Mouse (Mus musculus) large intestine, adult 2 months (tissue): ENCODE data around the gene Gm15080. TPM values are rescaled to one million over a fixed set of nuclear protein-coding genes. Genes with fewer than 3 reads are reported as not detected.
"Not testable (repeated sequence)": the region's sequence is repeated elsewhere in the genome, so short reads cannot be mapped to it uniquely, and the experiment has no call there.

Experiments used
- DNase-seq: peaks from one replicate; pipeline ENCODE4 v3.0.0-alpha.2; 2012; ENCODE audit warnings: low read depth, low spot score
- WGBS: fragments of 180-500 bp; shearing (Covaris S2); methylation state at CpG from one replicate; pipeline ENCODE4 v1.1.7; 2018; 5-methylcytosine and 5-hydroxymethylcytosine counted together
- polyA plus RNA-seq: library from polyadenylated mRNA; depleted of rRNA; stranded (reverse); fragments of >200 nt; gene quantifications from 2 replicates; pipeline ENCODE4 v1.2.3, GENCODE M21; 2012; rRNA removed

Gm15080 gene
- not detected in 2 replicates for polyA plus RNA-seq

GRCm38 (mm10) chrX:147992693-147993092, at the start of gene Gm15080:
TSS of gene Gm15080 (plus strand) at chrX:147992993.
- 100% methylated on average over 1 of the region's 5 CpGs for WGBS

More at GRCm38 (mm10) chrX:147992693-147993092, at the start of gene Gm15080:
- DNase-seq: not testable (repeated sequence)

Other genes starting within 250 kb of the Gm15080 start
- not detected in 2 replicates for gene Gm15128, start 227.0 kb upstream of the Gm15080 start, polyA plus RNA-seq
- gene Gm15107, start 187.7 kb downstream of the Gm15080 start, polyA plus RNA-seq: not detected in 2 replicates